Mouse (Mus musculus): ENCODE data around the gene Fzd2. TPM values are rescaled to one million over a fixed set of nuclear protein-coding genes. Genes with fewer than 3 reads are reported as not detected.
"Not testable (repeated sequence)": the region's sequence is repeated elsewhere in the genome, so short reads cannot be mapped to it uniquely, and the experiment has no call there.

The Fzd2 gene
- total RNA-seq, 2 experiments from 2014 or later, result 9.4 to 9.7 TPM

- DNase-seq (ENCODE audit: low spot score in 2 of 2), result no peak
These were observed 24.2 kb upstream of the Fzd2 start for GRCm38 (mm10) chr11:102580034-102580330.

- DNase-seq (ENCODE audit: low spot score in 2 of 2), result no peak
These were observed 22.7 kb upstream of the Fzd2 start for GRCm38 (mm10) chr11:102581281-102582015.

DNA sequence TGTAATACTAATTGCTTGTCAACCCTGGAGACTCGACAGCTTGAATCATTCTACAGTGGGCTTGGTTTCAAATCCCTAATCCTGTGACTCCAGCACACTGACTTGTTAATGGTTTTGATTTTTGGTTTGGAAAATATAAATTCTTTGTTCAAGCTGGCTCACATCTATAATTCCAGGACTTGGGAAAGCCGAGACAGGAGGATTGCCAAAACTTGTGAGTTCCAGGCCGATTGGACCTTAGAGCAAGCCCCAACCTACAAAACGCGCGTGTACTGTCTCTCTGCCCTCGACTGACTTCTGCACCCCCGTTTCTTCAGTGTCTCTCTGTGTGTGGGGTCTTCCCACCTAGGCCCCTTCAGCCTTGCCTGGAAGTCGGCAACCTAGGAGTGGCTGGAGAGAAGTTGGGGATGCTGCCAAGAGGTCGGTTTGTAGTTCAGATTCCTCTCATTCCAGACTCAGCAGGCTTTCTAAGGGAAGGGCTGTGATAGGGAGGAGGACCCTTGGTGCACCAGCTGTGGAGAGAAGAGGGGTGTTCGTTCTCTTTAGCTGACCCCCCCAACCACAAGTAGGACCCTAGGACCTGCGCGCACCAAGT, 22.1 kb upstream of the Fzd2 start:
- DNase-seq (ENCODE audit: low spot score in 2 of 2), result no peak

DNA sequence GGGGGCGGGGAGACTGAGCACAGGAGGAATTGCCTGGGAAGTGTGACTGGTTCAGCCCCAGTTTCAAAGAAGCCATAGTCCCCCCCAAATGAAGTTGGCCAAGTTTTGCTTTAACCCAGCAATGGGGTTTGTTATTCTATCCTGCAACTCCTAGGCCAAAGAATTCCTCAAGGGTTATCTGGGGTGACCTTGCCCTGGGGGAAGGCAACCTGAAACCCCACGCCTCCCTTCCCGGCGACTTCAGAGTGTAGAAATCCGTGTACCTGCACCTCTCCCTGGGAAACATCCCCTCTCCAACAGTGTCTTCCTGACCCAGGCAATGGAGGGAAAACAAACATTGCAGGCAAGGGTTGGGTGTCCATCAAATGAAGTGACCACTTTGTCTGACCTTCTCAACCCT, 21.5 kb upstream of the Fzd2 start:
- no peak for DNase-seq (ENCODE audit: low spot score in 2 of 2)

- DNase-seq (ENCODE audit: low spot score in 2 of 2), result no peak
These were observed 17.6 kb upstream of the Fzd2 start for GRCm38 (mm10) chr11:102586445-102587130.

DNA sequence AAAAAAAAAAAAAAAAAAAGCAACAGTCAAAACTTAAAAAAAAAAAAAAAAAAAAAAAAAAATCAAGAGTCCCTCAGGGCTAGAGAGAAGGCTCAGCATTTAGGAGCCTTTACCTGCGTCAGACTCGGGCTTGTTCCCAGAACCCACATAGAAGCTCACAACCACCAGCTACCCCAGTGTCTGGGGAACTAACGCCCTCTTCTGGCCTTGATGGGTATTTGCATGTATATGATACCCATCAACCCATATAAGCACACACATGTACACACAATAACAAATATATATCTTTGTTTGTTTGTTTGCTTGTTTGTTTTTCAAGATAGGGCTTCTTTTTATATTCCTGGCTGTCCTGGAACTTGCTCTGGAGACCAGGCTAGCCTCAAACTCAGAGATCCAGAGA, 16.6 kb upstream of the Fzd2 start:
- no peak for DNase-seq (ENCODE audit: low spot score in 2 of 2)

- DNase-seq (ENCODE audit: low spot score in 2 of 2), result no peak
These were observed 8.8 kb upstream of the Fzd2 start for GRCm38 (mm10) chr11:102595341-102595820.

DNA sequence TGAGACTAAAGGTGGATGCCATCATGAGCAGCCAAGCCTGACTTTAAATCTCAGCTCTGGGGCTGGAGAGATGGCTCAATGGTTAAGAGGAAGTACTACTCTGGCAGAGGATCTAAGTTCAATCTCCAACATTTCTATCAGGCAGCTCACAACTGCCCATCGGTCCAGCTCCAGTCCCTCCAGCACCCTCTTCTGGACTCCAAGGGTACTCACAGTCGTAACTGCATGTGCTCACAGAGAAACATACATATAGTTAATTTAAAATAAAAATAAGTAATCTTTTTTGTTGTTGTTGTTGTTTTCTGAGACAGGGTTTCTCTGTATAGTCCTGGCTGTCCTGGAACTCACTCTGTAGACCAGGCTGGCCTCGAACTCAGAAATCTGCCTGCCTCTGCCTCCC, 4.3 kb upstream of the Fzd2 start:
- no peak for DNase-seq (ENCODE audit: low spot score in 2 of 2)

- DNase-seq (ENCODE audit: low spot score in 2 of 2), result no peak
These were observed 1.2 kb upstream of the Fzd2 start for GRCm38 (mm10) chr11:102602816-102603495.

- no peak for DNase-seq (ENCODE audit: low spot score in 2 of 2)
These were observed 723 bp upstream of the Fzd2 start for GRCm38 (mm10) chr11:102603496-102603850.

GRCm38 (mm10) chr11:102604777-102605552, 769 bp downstream of the Fzd2 start:
- DNase-seq (ENCODE audit: low spot score in 2 of 2), result peak; percentile 26 to 45

- DNase-seq (ENCODE audit: low spot score in 2 of 2), result no peak
These were observed 1.6 kb downstream of the Fzd2 start for GRCm38 (mm10) chr11:102605553-102606416.

GRCm38 (mm10) chr11:102606751-102607171, 2.6 kb downstream of the Fzd2 start:
- DNase-seq (ENCODE audit: low spot score in 2 of 2), result no peak

DNA sequence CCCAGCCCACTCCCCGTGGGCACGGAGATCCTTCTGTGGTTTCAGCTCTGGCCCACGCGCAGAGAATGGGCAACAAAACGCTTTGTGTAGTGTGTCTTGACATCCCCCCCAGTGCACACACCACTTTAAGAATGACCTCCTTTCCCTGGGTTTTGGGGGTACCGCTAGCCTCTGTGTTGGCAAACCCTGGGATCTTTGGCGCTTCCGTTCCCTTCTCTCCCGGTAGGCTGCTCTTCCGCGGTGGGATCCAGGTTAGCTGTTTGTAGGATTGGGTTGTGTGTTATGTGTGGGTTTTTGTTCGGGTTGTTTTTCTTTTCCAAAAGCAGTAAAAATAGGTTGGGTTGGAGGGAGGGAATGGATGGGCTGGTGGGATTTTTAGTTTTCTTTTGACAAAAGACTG, 3.0 kb downstream of the Fzd2 start:
- DNase-seq (ENCODE audit: low spot score in 2 of 2), result not testable (repeated sequence)

DNA sequence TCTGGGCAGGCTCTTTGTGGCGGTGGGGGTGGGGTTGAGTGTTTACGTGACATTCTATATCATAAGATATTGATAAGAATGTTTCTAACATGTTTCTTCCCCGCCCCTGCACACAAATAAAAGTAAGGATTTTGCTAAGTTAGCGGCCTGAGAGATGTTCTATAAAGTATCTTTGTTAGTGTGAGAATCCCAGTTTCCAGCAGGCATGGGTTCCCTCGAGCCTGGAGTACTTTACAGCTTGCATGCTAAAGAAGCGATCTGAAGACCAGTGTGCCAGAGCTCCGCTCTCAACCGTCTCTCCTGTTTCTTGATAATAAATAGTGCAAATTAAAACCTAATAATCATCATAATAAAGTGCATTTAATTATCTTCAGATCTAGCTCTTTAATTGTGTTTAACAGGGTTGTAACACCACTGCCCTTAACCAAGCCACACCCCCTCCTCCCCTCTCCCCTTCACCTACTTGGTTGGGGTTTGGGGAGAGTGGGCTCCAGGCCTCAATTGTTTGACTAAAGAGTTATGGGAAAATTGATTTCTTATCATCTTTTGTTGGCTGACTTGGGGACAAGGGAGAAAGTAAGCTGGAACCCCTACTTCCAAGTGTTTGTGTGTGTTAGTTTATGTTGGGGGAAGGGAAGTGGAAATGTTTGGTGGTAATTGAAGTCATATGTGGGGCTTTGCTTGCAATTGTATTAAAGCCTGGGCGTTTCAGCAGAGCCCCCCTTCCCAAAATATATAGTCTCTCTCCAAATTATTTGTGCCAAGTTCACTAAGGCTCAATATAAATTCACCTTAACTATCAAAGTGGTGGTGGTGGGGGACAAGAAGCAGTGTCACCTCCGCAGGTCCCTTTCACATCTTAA, 3.7 kb downstream of the Fzd2 start:
- no peak for DNase-seq (ENCODE audit: low spot score in 2 of 2)

DNA sequence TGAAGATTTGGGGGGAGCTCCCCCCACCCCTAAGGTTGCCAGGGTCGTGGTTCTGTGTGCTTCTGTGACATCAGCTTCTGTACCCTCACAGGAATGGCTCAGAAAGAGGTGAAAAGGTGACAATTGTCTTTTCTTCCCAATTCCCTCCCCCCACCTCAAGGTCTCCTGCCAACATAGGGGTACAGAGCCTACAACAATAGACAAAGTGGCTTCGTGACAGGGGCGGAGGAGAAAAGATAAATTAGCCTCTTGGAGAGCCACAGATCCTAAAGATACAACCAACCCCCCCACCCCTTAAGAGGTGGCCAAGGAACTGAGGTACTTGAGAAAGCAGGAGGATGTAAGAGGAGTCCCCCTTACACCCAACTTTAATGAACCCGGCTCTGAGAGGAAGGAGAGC, 4.5 kb downstream of the Fzd2 start:
- DNase-seq (ENCODE audit: low spot score in 2 of 2), result no peak

DNA sequence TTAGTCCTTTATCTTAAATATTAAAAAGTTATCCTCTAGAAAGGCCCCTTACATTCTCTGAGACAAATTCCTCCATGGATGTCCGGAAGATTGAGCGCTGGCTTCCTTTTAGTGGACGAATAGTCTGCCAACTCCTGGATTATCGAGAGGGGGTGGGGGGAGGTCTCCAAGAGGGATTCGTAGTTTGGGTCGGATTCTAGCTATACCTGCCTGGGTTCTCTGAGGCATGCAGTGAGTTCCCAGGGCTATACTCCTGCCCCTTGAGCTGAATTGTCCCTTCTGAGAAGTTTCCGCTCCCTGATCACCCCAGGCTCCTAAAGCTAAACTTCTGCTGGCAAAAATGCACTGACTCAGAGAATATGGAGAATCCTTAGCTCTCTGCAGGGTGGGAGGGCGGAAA, 5.3 kb downstream of the Fzd2 start:
- no peak for DNase-seq (ENCODE audit: low spot score in 2 of 2)

DNA sequence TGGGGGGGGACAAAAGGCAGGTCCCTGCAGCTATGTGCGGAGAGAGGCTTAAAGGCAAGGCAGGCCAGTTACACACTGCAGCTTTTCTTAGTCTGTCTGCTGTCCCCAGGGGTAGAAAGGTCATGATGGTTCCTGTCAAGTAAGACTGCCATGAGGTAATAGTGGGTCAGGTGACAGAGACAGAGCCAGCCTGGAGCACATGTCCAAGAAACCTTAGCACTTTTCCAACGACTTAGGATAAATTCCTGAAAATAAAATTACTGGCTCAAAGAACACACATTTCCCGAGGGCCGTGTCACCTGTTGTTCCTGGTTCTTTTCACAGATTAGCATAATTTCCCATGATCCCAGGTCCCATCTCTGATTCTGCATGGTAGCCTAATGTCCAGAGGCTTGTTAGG, 6.1 kb downstream of the Fzd2 start:
- no peak for DNase-seq (ENCODE audit: low spot score in 2 of 2)

- no peak for DNase-seq (ENCODE audit: low spot score in 2 of 2)
These were observed 6.6 kb downstream of the Fzd2 start for GRCm38 (mm10) chr11:102610675-102611316.
